Mouse (Mus musculus): ENCODE measurements at regions not wholly inside any gene's neighbourhood (a gene's known extent, or its start where the extent isn't known, plus 50 kb on each side); places are given as distances from the start of the nearest gene placed in this dataset.
A peak's percentile ranks its signal among the peaks of the same experiment; 100 is the strongest.

DNA sequence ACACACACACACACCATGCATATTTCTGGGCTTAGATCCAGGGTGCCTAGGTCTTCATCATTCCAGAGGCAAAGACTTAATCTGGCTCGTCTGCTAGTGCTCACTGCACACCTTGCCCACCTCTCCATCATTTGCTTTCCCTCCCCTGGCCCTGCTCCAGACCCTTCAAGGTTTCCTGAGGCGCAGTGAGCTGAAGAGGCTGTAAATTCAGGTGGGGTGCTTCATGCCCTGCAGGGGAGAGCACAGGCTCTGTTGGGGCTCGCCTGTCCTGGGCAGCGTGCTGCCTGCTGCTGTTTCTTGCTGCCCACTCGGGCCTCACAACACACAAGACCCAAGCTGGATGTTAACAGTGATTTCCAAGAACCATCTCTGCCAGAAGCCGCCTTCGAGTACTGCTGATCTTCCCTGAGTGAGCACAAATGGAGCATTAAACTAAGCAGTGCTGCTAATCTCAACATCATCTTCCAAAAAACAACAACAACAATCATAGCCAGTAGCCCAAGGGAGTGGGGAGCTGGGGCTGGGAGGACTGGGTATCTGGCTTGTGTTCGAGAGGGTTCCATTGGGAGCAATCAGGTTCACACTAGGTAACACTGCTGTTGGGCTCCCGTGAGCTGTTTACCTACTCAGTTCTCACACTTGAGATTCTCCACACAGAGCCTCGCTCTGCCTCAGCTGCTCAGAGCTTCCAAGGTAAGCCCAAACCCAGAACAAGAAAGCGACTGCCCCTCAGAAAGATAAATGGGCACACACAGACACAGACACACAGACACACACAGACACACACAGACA is 181.1 kb downstream of the Wdr11 start:
- no peak for DNase-seq (ENCODE audit: low read depth)
- TF ChIP-seq POLR2A (IDR thresholded peaks at IDR 0.05; ENCODE audit: borderline replicate concordance, extremely low read depth, insufficient read depth, insufficient read length, poor library complexity, severe bottlenecking), result no peak
- TF ChIP-seq CTCF (IDR thresholded peaks at IDR 0.05; ENCODE audit: borderline replicate concordance, extremely low read depth, insufficient read depth, insufficient read length), result no peak

DNA sequence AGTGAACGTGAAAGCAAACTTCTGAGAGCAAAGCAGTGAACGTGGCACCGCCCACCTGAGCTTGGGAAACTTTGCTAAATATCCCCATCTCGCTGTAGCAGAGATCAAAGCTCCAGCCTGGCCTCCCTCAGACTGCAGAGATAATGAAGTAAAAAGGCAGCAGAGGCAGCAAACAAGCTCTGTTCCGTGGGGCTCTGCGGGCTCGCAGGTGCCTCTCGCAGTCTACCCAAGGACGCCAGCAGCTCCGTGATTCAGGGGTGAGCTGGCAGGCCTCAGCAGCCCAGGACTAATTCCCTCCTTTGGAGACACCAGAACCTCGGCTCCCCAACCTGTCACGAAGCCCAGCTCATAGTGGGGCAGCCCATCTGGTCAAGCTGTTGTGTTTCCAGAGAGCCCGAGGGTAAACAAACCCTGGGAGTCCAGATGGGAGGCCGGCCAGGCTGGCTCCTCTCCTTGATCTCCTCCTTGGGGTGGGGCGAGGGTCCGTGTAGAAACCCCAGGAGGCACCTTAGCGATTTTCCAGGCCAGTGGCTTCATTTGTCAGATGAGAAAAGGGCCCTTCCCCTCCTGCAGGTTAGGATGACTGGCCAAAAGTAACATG is 182.7 kb downstream of the Wdr11 start:
- no peak for TF ChIP-seq POLR2A (IDR thresholded peaks at IDR 0.05; ENCODE audit: borderline replicate concordance, extremely low read depth, insufficient read depth, insufficient read length, poor library complexity, severe bottlenecking)
- TF ChIP-seq CTCF (IDR thresholded peaks at IDR 0.05; ENCODE audit: borderline replicate concordance, extremely low read depth, insufficient read depth, insufficient read length), result no peak
- peak; percentile 83 for DNase-seq (ENCODE audit: low read depth)

DNA sequence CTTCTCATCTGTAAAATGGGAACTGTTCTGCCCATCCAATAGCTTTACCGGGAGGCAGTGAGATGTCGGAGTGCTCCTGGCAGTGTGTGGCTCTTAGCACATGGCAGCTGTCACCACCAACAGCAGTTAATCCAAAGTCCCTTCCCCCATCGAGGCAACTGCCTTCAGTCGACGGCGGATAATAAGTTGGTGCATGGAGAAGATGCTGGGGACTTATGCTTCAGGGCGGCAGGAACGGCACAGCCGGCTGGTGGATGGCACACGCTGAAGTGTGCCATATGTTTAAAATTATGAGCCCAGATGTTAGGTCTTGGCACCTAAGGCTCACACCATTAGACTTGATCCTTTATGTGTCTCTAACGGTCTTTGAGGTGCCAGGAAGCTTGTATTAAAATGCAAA is 183.5 kb downstream of the Wdr11 start:
- DNase-seq (ENCODE audit: low read depth), result peak; percentile 94

DNA sequence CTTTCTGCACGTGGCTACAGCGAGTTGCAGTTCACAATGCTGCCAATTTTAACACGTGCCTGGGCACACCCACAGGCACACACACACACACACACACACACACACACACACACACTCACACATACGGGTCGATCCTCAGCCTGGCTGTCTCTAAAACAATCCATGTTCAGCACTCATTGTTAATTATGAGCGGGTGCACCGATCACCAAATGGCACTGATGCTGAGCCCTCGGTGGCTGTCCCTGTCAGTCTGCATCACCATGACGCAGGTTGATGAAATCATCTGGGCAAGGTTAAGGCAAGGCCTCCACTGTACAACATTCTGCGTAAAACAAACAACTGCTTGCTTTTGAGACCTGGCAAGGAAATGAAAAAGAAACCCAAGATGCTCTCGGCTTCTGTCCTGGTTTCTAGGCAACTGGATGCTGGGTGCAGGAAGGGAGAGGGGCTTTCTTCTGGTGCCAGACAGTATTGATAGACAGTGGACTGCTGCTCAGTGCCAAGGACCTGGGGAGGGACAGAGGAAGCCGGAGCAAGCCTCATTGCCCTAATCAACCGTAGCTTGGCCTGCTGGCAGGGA is 187.3 kb downstream of the Wdr11 start:
- peak; percentile 96 for DNase-seq (ENCODE audit: low read depth)
- TF ChIP-seq POLR2A (IDR thresholded peaks at IDR 0.05; ENCODE audit: borderline replicate concordance, extremely low read depth, insufficient read depth, insufficient read length, poor library complexity, severe bottlenecking), result no peak
- no peak for TF ChIP-seq CTCF (IDR thresholded peaks at IDR 0.05; ENCODE audit: borderline replicate concordance, extremely low read depth, insufficient read depth, insufficient read length)

More for the DNA sequence above, 183.5 kb downstream of the Wdr11 start:
- no peak for TF ChIP-seq POLR2A (IDR thresholded peaks at IDR 0.05; ENCODE audit: borderline replicate concordance, extremely low read depth, insufficient read depth, insufficient read length, poor library complexity, severe bottlenecking)
- no peak for TF ChIP-seq CTCF (IDR thresholded peaks at IDR 0.05; ENCODE audit: borderline replicate concordance, extremely low read depth, insufficient read depth, insufficient read length)

DNA sequence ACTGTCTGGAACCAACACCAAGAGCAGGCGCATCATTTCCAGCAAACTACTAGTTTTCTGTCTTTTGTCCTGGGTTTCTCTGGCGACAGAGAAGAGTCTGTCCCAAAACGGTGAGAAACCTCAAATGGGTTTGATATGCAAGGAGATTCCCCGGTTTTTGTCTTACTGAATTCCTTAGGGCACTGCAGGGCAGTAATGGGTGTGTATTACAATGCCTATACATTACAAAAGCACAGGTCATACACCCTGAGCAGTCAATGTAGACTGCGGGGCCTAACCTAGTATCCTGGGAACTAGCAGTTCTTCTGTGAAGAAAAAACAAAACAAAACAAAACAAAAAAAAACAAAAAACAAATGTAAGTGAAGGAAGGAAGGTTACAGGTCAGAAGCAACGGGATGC is 188.3 kb downstream of the Wdr11 start:
- DNase-seq (ENCODE audit: low read depth), result no peak
- TF ChIP-seq POLR2A (IDR thresholded peaks at IDR 0.05; ENCODE audit: borderline replicate concordance, extremely low read depth, insufficient read depth, insufficient read length, poor library complexity, severe bottlenecking) (no peak), CTCF (IDR thresholded peaks at IDR 0.05; ENCODE audit: borderline replicate concordance, extremely low read depth, insufficient read depth, insufficient read length) (no peak)

DNA sequence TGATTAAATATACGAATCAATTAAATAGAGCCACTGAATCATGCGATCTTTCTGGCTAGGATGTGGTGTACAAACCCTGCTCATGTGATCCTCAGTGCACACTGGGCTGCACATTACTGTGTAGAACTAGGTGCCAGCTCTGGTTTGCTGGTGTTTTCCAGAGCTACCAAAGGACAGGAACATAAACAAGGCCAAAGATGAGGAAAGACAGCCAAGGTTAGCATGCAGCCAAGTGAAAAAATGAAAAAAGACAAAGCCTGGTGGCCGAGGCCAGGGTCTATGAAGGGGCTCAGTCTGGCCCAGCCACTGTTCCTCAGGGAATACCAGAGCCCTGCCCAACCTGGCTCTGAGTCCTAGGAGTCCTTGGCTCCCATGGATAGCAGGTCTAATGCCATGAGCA is 190.1 kb downstream of the Wdr11 start:
- DNase-seq (ENCODE audit: low read depth), result no peak
- no peak for TF ChIP-seq CTCF (IDR thresholded peaks at IDR 0.05; ENCODE audit: borderline replicate concordance, extremely low read depth, insufficient read depth, insufficient read length)

DNA sequence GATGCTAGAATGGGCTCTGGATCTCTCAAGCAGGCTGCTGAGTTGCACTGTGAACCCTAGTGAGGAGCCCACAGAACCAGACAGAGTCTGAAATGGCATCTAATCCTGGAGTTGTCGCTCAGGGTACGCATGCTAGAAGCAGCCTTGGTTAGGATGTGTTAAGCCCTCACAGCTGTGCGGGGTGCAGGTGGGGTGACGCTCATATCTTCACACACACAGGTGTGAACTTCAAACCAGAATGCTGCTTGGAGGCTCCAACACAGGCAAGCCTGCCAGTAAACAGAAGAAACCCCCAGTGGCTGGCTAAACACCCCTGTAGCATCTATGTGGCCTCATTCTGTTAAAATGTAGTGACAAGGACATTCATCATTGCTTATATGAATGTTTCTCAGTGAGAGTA is 193.3 kb downstream of the Wdr11 start:
- DNase-seq (ENCODE audit: low read depth), result no peak
- no peak for TF ChIP-seq POLR2A (IDR thresholded peaks at IDR 0.05; ENCODE audit: borderline replicate concordance, extremely low read depth, insufficient read depth, insufficient read length, poor library complexity, severe bottlenecking)
- no peak for TF ChIP-seq CTCF (IDR thresholded peaks at IDR 0.05; ENCODE audit: borderline replicate concordance, extremely low read depth, insufficient read depth, insufficient read length)

DNA sequence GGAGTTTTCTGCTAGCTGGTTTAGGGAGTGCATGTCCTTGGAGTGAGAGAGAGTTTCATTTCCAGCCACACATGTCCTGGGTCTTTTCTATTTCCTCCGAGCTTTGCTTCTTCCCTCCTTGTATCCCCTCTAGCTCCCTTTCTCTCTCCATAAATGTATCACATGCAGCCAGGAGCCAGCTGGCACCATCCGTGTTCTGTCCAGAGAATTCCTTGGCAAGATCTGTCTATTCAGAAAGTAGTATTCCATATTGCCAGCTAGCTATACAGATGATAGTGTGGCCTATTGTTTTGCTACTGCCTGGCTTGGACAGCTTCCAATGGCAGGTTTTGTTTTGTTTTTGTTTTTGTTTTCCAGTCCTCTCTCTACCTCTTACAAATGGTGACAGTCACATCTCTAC is 195.3 kb downstream of the Wdr11 start:
- DNase-seq (ENCODE audit: low read depth), result peak; percentile 73

DNA sequence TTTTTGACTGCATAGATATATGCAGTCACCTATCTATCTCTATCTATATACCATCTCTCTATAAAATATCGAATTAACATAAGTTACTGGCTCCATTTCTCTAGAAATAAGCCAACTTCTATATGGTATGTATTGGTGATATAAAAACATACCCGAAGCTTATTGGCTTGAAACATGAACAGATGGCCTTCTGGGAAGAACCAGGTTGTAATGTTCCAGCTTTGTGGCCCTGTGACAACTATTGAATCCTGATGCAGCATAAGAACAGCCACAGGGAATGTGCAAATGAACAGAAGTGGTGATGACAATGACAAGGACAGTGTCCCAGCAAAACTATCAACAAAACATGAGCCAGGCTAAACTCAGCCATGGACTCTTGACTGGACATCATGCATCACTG is 196.1 kb downstream of the Wdr11 start:
- TF ChIP-seq CTCF (IDR thresholded peaks at IDR 0.05; ENCODE audit: borderline replicate concordance, extremely low read depth, insufficient read depth, insufficient read length) (no peak), POLR2A (IDR thresholded peaks at IDR 0.05; ENCODE audit: borderline replicate concordance, extremely low read depth, insufficient read depth, insufficient read length, poor library complexity, severe bottlenecking) (no peak)
- DNase-seq (ENCODE audit: low read depth), result peak; percentile 76

More for the DNA sequence above, 195.3 kb downstream of the Wdr11 start:
- no peak for TF ChIP-seq CTCF (IDR thresholded peaks at IDR 0.05; ENCODE audit: borderline replicate concordance, extremely low read depth, insufficient read depth, insufficient read length)
- no peak for TF ChIP-seq POLR2A (IDR thresholded peaks at IDR 0.05; ENCODE audit: borderline replicate concordance, extremely low read depth, insufficient read depth, insufficient read length, poor library complexity, severe bottlenecking)

DNA sequence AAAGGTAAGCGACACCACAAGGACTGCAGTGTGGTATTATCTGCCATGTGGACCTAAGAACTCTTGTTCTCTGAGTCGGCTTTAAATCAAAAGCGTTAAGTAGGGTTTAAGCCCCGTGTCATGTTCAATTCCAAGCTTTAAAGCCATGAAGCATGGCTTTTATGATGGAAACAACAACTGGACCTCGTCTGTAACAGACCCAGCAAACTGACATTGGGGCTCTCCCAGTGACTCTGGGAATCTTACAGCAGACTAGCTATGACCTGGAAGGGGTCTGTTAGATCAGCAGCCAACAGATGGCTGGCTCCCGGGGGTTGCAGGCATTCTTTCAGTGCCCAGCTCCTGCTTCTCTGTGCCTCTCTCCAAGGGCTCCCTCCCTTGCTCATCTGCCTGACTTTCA is 197.8 kb downstream of the Wdr11 start:
- TF ChIP-seq CTCF (IDR thresholded peaks at IDR 0.05; ENCODE audit: borderline replicate concordance, extremely low read depth, insufficient read depth, insufficient read length), result no peak
- TF ChIP-seq POLR2A (IDR thresholded peaks at IDR 0.05; ENCODE audit: borderline replicate concordance, extremely low read depth, insufficient read depth, insufficient read length, poor library complexity, severe bottlenecking), result no peak
- no peak for DNase-seq (ENCODE audit: low read depth)

DNA sequence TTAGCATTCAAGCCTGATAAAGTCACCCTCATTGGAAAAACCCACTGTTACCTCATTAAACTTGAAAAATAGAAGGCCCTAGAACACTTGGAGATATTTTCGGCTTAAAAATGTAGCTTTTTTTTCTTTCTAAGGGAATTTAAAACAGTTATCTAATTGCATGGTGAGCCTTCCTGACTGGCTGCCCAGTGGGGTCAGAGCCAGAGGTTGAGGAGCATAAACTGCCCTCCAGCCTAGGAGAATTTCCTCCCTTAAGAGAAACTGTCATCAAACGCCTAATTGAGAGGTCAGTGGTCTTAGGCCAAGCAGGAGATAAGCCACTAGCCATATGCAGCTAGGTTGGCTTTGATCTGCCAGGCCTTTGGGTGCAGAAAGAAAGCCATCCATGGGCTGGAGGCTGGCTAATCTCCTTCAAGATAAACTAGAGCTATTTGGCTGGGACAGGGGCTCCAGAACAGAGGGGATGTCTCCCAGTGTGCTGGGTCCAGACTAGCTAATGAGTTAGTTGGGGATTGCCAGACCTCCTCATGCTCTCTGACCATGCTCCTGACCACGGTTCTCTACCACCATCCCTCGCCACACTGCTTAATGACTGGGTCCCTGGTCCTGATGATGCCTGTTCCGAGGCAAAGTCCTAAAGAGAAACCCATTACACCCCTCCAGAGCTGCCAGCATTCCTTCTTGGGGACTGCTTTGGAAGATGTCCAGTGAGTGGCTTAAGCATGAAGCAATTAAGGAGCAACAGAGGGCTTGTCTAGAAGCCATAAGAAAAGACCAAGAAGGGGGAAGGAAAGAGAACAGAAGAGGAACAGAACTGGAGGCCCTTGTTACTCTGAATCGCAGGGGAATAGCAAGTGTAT is 199.2 kb downstream of the Wdr11 start:
- DNase-seq (ENCODE audit: low read depth), result peak; percentile 71
- TF ChIP-seq CTCF (IDR thresholded peaks at IDR 0.05; ENCODE audit: borderline replicate concordance, extremely low read depth, insufficient read depth, insufficient read length) (no peak), POLR2A (IDR thresholded peaks at IDR 0.05; ENCODE audit: borderline replicate concordance, extremely low read depth, insufficient read depth, insufficient read length, poor library complexity, severe bottlenecking) (no peak)
